Mouse (Mus musculus) spleen, adult 12 weeks (tissue): ENCODE measurements around the gene Zfhx3.

Experiments used
- DNase-seq: peaks from one replicate; pipeline ENCODE4 v3.0.0; 2022; ENCODE audit warnings: low spot score

Zfhx3 gene

GRCm38 (mm10) chr8:108755400-108756325 is 813.2 kb downstream of the Zfhx3 start:
- DNase-seq, result no peak

- no peak for DNase-seq
Measured at GRCm38 (mm10) chr8:108759511-108760330, 817.3 kb downstream of the Zfhx3 start.

GRCm38 (mm10) chr8:108760745-108761144 is 818.3 kb downstream of the Zfhx3 start:
- no peak for DNase-seq

GRCm38 (mm10) chr8:108762567-108762966 is 820.1 kb downstream of the Zfhx3 start:
- no peak for DNase-seq

- no peak for DNase-seq
Measured at GRCm38 (mm10) chr8:108764403-108765194, 822.2 kb downstream of the Zfhx3 start.

- no peak for DNase-seq
Measured at GRCm38 (mm10) chr8:108766102-108766501, 823.7 kb downstream of the Zfhx3 start.

GRCm38 (mm10) chr8:108768051-108768450 is 825.6 kb downstream of the Zfhx3 start:
- DNase-seq, result no peak

- no peak for DNase-seq
Measured at GRCm38 (mm10) chr8:108770334-108770733, 827.9 kb downstream of the Zfhx3 start.

- DNase-seq, result no peak
Measured at GRCm38 (mm10) chr8:108773436-108773835, 831.0 kb downstream of the Zfhx3 start.

- DNase-seq, result no peak
Measured at GRCm38 (mm10) chr8:108778063-108778462, 835.6 kb downstream of the Zfhx3 start.

GRCm38 (mm10) chr8:108778551-108778950 is 836.1 kb downstream of the Zfhx3 start:
- no peak for DNase-seq

GRCm38 (mm10) chr8:108780766-108781165 is 838.3 kb downstream of the Zfhx3 start:
- DNase-seq, result no peak

- DNase-seq, result no peak
Measured at GRCm38 (mm10) chr8:108781192-108781591, 838.7 kb downstream of the Zfhx3 start.

GRCm38 (mm10) chr8:108783155-108783554 is 840.7 kb downstream of the Zfhx3 start:
- no peak for DNase-seq

GRCm38 (mm10) chr8:108788156-108788761 is 845.8 kb downstream of the Zfhx3 start:
- DNase-seq, result no peak

GRCm38 (mm10) chr8:108788762-108789157 is 846.3 kb downstream of the Zfhx3 start:
- no peak for DNase-seq

- no peak for DNase-seq
Measured at GRCm38 (mm10) chr8:108790559-108791293, 848.3 kb downstream of the Zfhx3 start.

GRCm38 (mm10) chr8:108796076-108796475 is 853.6 kb downstream of the Zfhx3 start:
- no peak for DNase-seq

- DNase-seq, result no peak
Measured at GRCm38 (mm10) chr8:108796882-108797281, 854.4 kb downstream of the Zfhx3 start.

- no peak for DNase-seq
Measured at GRCm38 (mm10) chr8:108798012-108798411, 855.6 kb downstream of the Zfhx3 start.

GRCm38 (mm10) chr8:108799250-108799649 is 856.8 kb downstream of the Zfhx3 start:
- DNase-seq, result no peak
